Mouse (Mus musculus) kidney, adult 2 months (tissue): ENCODE measurements around the gene Hsd3b7.
"Not testable (repeated sequence)": the region's sequence is repeated elsewhere in the genome, so short reads cannot be mapped to it uniquely, and the experiment has no call there.

Experiments used
- CTCF ChIP-seq: fragments of 200-500 bp; conservative IDR thresholded peaks from 2 replicates; pipeline ENCODE4 v1.5.1; 2011; ENCODE audit warnings: low read depth, mild to moderate bottlenecking, control low read depth, low read length, moderate library complexity, mixed read lengths; ENCODE audit not compliant: insufficient read depth, insufficient read length
- POLR2A ChIP-seq: fragments of 200-500 bp; IDR thresholded peaks from one replicate; pipeline ENCODE4 v1.6.1; 2011; ENCODE audit warnings: low read depth, low read length, control low read depth

DNA sequence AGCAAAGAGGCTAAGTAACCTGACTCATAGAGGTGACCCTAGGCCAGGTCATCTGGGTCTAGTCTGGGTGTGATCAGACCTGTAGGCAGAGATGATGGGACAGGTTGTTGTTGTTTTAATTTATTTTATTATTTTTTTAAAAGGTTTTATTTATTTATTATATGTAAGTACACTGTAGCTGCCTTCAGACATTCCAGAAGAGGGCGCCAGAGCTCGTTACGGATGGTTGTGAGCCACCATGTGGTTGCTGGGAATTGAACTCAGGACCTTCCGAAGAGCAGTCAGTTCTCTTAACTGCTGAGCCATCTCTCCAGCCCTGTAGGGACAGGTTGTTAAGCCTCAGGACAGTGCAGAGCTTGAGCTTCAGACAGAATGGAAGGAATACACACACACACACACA is 37.5 kb downstream of the Hsd3b7 start:
- not testable (repeated sequence) for TF ChIP-seq POLR2A, CTCF
